Mouse (Mus musculus): Measurements from ENCODE around the gene Osbpl6.
"Not testable (repeated sequence)": the region's sequence is repeated elsewhere in the genome, so short reads cannot be mapped to it uniquely, and the experiment has no call there.

Gene Osbpl6

GRCm38 (mm10) chr2:76571543-76571942 lies 165.2 kb downstream of the Osbpl6 start:
- no peak for DNase-seq

GRCm38 (mm10) chr2:76578911-76579310 lies 172.6 kb downstream of the Osbpl6 start:
- DNase-seq = no peak

- no peak for DNase-seq
Measured at GRCm38 (mm10) chr2:76585090-76585489, 178.8 kb downstream of the Osbpl6 start.

- no peak for DNase-seq
Measured at GRCm38 (mm10) chr2:76586906-76587305, 180.6 kb downstream of the Osbpl6 start.

- DNase-seq = no peak
Measured at GRCm38 (mm10) chr2:76590221-76590620, 183.9 kb downstream of the Osbpl6 start.

- DNase-seq = no peak
Measured at GRCm38 (mm10) chr2:76592401-76592924, 186.2 kb downstream of the Osbpl6 start.

- no peak for DNase-seq
Measured at GRCm38 (mm10) chr2:76597521-76597920, 191.2 kb downstream of the Osbpl6 start.

GRCm38 (mm10) chr2:76599214-76599613 lies 192.9 kb downstream of the Osbpl6 start:
- no peak for DNase-seq

GRCm38 (mm10) chr2:76602256-76602655 lies 195.9 kb downstream of the Osbpl6 start:
- no peak for DNase-seq

- DNase-seq = no peak
Measured at GRCm38 (mm10) chr2:76606704-76607103, 200.4 kb downstream of the Osbpl6 start.

GRCm38 (mm10) chr2:76610326-76611104 lies 204.2 kb downstream of the Osbpl6 start:
- no peak for DNase-seq

GRCm38 (mm10) chr2:76611996-76612395 lies 205.7 kb downstream of the Osbpl6 start:
- no peak for DNase-seq

GRCm38 (mm10) chr2:76618078-76618477 lies 211.8 kb downstream of the Osbpl6 start:
- peak; percentile 60 for DNase-seq

GRCm38 (mm10) chr2:76620188-76620587 lies 213.9 kb downstream of the Osbpl6 start:
- DNase-seq = no peak

- DNase-seq = no peak
Measured at GRCm38 (mm10) chr2:76621724-76622123, 215.4 kb downstream of the Osbpl6 start.

GRCm38 (mm10) chr2:76622316-76622715 lies 216.0 kb downstream of the Osbpl6 start:
- not testable (repeated sequence) for DNase-seq

- no peak for DNase-seq
Measured at GRCm38 (mm10) chr2:76630293-76630692, 224.0 kb downstream of the Osbpl6 start.

GRCm38 (mm10) chr2:76631600-76631999 lies 225.3 kb downstream of the Osbpl6 start:
- no peak for DNase-seq

- no peak for DNase-seq
Measured at GRCm38 (mm10) chr2:76639637-76640036, 233.3 kb downstream of the Osbpl6 start.

GRCm38 (mm10) chr2:76643801-76644200 lies 237.5 kb downstream of the Osbpl6 start:
- DNase-seq = no peak

GRCm38 (mm10) chr2:76647441-76647869 lies 241.1 kb downstream of the Osbpl6 start:
- no peak for DNase-seq

GRCm38 (mm10) chr2:76647883-76648570 lies 241.7 kb downstream of the Osbpl6 start, which contains the start of the genes Prkra and Pjvk:
TSS of gene Prkra (minus strand) at chr2:76648015.
TSS of gene Pjvk (plus strand) at chr2:76648476.
- peak; percentile 98 for DNase-seq

GRCm38 (mm10) chr2:76648666-76649141 lies 242.4 kb downstream of the Osbpl6 start:
- DNase-seq = peak; percentile 62
